Mouse (Mus musculus) heart, postnatal 25 days (tissue): ENCODE results near the gene Pitpnm1. TPM values are rescaled to one million over a fixed set of nuclear protein-coding genes. Genes with fewer than 3 reads are reported as not detected.

Experiments used
- DNase-seq: peaks from one replicate; pipeline ENCODE4 v3.0.0; 2022; ENCODE audit warnings: low spot score
- intact Hi-C: fragments of 180-260 bp; cut with DNase I; formaldehyde crosslinking; loops from one replicate; pipeline ENCODE4 v1.15.1; 2025
- total RNA-seq, 2 experiments: library from RNA; stranded (reverse); gene quantifications; 2 replicates each; pipeline ENCODE4 v1.2.3; 2021

Gene Pitpnm1
- total RNA-seq, 2 experiments from 2014 or later: 20.8 to 22.1 TPM

- no peak for DNase-seq
Measured at GRCm38 (mm10) chr19:4092750-4093149, 7.0 kb upstream of the Pitpnm1 start.

GRCm38 (mm10) chr19:4093772-4094171 lies 6.0 kb upstream of the Pitpnm1 start:
- intact Hi-C loops: no loop called here
- DNase-seq: no peak

More at GRCm38 (mm10) chr19:4092750-4093149, 7.0 kb upstream of the Pitpnm1 start:
- intact Hi-C loops: no loop called here

DNA sequence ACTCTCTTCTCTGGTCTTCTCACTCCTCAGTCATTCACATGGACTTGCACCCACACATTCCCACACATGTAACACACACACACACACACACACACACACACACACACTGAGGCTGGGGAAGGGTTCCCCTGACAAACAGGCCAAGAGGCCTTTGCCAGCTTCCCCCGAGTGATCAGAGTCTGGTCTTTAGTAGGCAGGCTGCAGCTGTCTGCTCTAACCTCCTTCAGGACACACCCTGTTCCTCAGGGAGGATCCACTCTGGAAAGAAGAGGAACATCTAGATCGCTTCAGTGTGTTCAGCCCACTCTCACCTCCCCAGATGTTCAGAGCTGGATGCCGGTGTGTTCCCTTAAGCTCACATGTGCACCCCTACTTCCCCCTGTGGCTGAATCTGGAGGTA lies 5.5 kb upstream of the Pitpnm1 start:
- intact Hi-C loops: no loop called here

DNA sequence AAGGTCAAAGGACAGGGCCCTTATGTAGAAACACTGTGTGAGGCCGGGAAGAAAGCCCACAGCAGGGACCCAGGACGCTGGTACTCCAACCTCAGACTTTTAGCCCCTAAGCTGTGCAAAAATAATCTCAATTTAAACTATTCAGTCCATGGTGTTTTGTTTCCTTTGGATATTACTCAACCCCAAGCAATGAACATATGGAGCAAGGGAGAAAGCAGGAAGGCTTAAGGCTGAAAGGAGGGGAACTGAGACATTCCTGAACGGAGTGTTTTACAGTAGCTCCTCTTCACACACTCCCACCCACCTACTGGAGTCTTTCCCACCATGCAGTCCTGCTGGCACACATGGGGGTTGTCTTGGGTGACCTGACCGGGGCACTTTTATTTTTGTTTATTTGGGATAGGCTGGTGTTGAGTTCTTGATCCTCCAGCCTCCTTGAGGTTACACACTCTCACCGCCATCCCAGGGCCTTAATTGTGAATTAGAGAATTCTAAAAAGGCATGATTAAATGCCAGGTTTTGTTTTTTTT lies 5.0 kb upstream of the Pitpnm1 start:
- intact Hi-C loops: no loop called here
- DNase-seq: no peak

More for the DNA sequence above, 5.5 kb upstream of the Pitpnm1 start:
- DNase-seq: no peak

- intact Hi-C loops: no loop called here
- no peak for DNase-seq
Measured at GRCm38 (mm10) chr19:4095802-4096201, 4.0 kb upstream of the Pitpnm1 start.

DNA sequence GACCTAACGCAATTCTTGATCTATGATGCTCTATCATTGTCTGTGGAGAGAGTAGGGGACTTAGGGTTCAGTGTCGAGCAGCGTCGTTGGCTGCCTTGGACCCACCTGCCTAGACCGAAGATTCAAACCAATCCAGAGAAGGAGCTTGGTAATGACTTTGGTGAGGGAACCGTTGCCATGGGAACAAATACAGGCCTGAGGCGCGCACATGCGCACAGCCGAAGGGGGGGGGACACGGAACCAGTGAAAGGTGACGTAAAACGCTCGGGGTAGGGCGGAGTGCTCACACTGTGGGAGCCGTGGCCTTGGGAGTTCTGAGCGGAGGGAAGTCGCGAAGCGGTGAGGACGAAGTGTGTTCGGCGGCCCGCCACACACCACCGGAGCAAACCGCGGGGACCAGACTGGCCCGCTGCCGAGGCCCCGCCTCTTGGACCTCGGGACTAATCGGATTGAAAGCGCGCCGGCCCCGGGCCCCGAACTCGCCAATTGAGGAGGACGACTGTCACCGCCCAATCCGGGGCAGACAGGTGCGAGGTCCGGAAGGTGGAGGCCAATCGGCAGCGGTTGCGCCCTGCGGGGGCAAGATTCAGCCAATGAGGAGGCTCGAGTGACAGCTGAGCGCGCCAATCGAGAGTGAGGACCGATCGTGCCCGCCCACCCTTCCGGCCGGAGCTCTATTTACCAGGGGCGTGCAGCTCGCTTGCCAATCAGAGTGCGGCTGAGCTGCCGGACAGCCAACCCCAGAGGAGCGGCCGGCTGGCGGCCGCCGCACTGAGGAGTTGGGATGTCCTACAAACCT lies 3.0 kb upstream of the Pitpnm1 start, which contains the start of gene Cdk2ap2:
Gene Cdk2ap2, plus strand, starts transcription at position 541 of the 799 bp plus-strand sequence.
- intact Hi-C loops: no loop called here
- DNase-seq: peak; percentile 99

DNA sequence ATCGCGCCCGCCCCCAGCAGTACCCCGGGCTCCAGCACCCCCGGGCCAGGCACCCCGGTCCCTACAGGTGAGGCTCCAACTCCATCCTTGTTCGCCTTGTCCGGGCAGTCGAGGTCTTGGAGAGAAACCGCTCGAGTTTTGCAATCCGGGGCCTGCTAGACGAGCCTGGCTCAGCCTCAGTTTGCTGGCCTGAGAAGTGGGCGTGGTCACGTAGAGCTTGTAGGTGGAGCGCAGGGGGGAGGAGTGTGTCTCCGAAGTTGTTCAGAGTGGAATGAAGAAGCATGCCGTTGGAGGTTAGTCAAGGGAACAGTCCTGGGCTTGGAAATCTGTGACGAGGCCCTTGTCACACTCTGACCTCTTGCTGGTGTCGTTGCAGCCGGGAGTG lies 2.4 kb upstream of the Pitpnm1 start:
- intact Hi-C loops: no loop called here
- no peak for DNase-seq

GRCm38 (mm10) chr19:4098426-4098825 lies 1.4 kb upstream of the Pitpnm1 start:
- no peak for DNase-seq
- intact Hi-C loops: loop anchor here (2.0 kb wide), 1 partner anchor 130 kb away; no protein-coding TSS in a partner anchor

- peak; percentile 83 for DNase-seq
- intact Hi-C loops: loop anchor here (2.0 kb wide), 1 partner anchor 130 kb away; no protein-coding TSS in a partner anchor
Measured at GRCm38 (mm10) chr19:4099056-4099455, 742 bp upstream of the Pitpnm1 start.

- intact Hi-C loops: loop anchor here (2.0 kb wide), 1 partner anchor 18 kb away; no protein-coding TSS in a partner anchor
- no peak for DNase-seq
Measured at GRCm38 (mm10) chr19:4100718-4101261, 992 bp downstream of the Pitpnm1 start.

DNA sequence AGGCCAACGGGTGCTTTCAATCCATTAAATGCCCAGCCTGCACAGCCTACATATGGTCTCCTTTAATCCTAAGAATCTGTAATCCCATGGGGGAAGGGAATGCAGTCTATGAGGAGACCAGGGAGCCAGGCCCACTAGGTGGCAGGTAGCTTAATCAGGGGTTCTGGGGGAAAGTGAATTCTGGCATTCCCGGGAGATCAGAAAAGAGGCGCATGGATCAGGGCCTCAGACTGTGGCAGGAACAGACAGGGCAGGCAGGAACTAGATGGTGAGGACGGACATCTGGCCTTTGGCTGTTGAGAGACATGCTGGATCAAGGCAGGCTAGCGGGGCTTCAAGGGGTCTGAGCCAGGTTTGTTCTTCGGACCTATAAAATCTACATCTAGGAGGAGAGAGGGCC lies 1.7 kb downstream of the Pitpnm1 start:
- intact Hi-C loops: loop anchor here (2.0 kb wide), 1 partner anchor 17 kb away; no protein-coding TSS in a partner anchor
- no peak for DNase-seq

DNA sequence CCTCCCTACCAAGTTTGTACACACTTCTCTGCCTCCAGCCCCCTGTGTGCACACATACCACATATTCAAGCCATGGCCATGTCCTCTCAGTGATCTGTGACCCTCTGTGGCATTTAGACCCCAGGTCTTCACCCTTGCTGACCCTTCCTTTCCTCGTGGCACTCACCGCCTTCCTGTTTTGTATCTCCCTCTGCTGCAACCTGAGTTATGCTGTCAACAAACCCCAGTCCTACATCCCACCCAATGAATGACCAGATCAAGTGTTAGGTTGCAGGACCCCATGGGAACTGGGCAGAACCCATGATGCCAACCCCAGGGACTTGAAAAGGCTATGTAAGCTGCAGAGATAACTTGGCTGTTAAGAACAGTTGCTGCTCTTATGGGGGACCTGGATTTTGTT lies 2.3 kb downstream of the Pitpnm1 start:
- intact Hi-C loops: no loop called here
- DNase-seq: no peak

- intact Hi-C loops: no loop called here
- DNase-seq: no peak
Measured at GRCm38 (mm10) chr19:4102626-4103025, 2.8 kb downstream of the Pitpnm1 start.

GRCm38 (mm10) chr19:4103294-4103693 lies 3.5 kb downstream of the Pitpnm1 start:
- DNase-seq: no peak
- intact Hi-C loops: no loop called here

DNA sequence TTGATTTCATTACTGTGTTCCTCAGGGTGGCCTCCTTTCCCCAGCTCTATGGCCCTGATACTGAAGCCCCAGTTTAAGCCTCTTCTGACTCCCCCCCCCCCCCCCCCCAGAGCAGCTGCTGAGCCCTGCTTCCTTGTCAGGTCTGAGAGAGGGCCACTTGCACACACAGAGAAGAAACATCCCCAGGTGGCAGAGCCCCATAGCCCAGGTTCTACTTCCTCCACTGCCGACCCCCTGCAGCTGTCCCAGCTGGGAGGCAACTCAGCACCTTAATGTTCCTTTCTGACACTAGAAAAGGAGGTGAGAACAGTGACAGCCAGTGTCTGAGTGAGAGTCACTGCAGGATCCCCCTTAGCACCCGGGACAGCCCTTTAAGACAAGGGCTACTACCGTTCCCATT lies 4.0 kb downstream of the Pitpnm1 start:
- intact Hi-C loops: no loop called here
- DNase-seq: no peak

DNA sequence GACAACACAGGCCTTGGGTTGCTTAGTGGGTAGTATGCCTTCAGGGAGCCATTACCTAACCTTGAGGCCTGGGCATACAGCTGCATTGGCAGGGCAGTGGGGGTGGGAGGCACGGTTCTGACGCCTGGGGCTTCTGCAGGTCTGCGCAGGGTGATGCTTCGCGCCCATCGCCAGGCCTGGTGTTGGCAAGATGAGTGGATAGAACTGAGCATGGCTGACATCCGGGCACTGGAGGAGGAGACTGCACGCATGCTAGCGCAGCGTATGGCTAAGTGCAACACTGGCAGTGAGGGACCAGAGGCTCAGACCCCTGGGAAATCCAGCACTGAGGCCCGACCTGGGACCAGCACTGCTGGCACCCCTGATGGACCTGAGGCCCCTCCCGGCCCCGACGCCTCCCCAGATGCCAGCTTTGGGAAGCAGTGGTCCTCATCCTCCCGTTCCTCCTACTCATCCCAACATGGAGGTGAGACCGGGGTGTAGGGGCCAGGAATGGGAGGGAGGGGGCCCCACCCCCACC lies 4.9 kb downstream of the Pitpnm1 start:
- no peak for DNase-seq

GRCm38 (mm10) chr19:4106654-4107053 lies 6.9 kb downstream of the Pitpnm1 start:
- no peak for DNase-seq
- intact Hi-C loops: no loop called here

More for the DNA sequence above, 4.9 kb downstream of the Pitpnm1 start:
- intact Hi-C loops: no loop called here

DNA sequence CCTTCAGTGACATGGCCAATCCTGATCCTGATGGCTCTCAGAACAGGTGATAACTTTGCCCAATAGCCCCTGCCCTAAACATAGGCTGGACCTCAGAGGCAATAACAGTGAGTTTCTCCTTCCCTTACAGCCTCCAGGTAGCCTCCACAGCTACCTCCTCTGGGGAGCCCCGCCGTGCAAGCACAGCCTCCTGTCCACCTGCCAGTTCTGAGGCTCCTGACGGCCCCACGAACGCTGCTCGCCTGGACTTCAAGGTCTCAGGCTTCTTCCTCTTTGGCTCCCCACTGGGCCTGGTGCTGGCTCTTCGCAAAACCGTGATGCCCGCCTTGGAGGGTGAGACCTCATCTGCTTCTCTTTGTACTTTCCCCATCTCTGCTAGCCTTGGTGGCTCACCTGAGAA lies 8.7 kb downstream of the Pitpnm1 start:
- intact Hi-C loops: no loop called here
- no peak for DNase-seq

DNA sequence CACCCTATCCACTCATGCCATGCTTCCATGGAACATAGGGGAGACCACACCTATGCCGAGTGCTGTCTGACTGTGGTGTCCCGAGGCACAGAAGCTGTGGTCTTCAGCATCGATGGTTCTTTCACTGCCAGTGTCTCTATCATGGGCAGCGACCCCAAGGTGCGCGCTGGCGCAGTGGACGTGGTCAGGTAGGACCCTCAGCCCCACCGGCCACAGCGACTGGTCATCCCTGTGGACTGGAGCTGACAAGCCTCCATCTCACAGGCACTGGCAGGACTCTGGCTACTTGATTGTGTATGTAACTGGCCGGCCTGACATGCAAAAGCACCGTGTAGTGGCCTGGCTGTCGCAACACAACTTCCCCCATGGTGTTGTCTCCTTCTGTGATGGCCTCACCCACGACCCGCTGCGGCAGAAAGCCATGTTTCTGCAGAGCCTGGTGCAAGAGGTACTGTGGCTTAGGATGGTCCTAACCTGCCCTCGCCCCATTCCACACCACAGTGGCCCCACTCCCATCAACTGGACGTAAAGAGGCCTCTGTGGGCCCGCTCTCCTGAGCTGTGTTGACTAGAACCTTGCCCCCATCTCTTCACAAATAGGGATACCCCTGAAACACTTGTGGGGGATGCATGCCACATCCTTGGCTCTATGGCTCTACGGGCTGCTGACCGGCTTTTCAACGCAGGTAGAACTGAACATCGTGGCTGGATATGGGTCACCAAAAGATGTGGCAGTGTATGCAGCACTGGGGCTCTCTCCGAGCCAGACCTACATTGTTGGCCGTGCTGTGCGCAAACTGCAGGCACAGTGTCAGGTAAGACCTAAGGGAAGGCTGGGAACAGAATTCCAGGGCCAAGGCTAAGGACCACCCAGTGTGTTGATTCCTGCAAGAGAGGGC lies 12.5 kb downstream of the Pitpnm1 start:
- DNase-seq: no peak
- intact Hi-C loops: no loop called here
